Mouse (Mus musculus) erythroblast, embryonic 14.5 days (primary cell): ENCODE data around the gene Alpk1.

Experiments
- GATA1 ChIP-seq: IDR thresholded peaks from 2 replicates; pipeline ENCODE4 v1.6.1; 2012; ENCODE audit warnings: low read length, inconsistent platforms, mixed read lengths
- TAL1 ChIP-seq: IDR thresholded peaks from 3 replicates; pipeline ENCODE4 v1.6.1; 2012; ENCODE audit warnings: low read length, inconsistent platforms, mixed read lengths

GRCm38 (mm10) chr3:127698636-127699035 lies 81.7 kb downstream of the Alpk1 start:
- no peak for TF ChIP-seq TAL1
- no peak for TF ChIP-seq GATA1
